Mouse (Mus musculus) limb, embryonic 14.5 days (tissue): Measurements from ENCODE around the gene Eng. TPM values are rescaled to one million over a fixed set of nuclear protein-coding genes. Genes with fewer than 3 reads are reported as not detected.
A peak's percentile ranks its signal among the peaks of the same experiment; 100 is the strongest.

Experiments used
- ATAC-seq: fragments of 200-750 bp; cut with Nextera tagmentation; 2 replicates; pipeline ENCODE4 v1.8.0; 2017; ENCODE audit warnings: low read depth, moderate number of reproducible peaks, moderate TSS enrichment; ENCODE audit not compliant: low FRiP score
- DNase-seq: peaks from one replicate; pipeline ENCODE4 v3.0.0-alpha.2; 2015; ENCODE audit warnings: low spot score
- H3K27ac ChIP-seq: fragments of 300-500 bp; sonication (generic); replicated peaks from 2 replicates; pipeline ENCODE4 v1.5.1; 2014; ENCODE audit warnings: low read depth, mild to moderate bottlenecking, low read length, moderate library complexity, mixed read lengths
- H3K27me3 ChIP-seq: fragments of 300-500 bp; sonication (generic); 2 replicates; pipeline ENCODE4 v1.6.1; 2014; ENCODE audit warnings: low read length, mixed read lengths; ENCODE audit not compliant: control insufficient read depth, insufficient read depth
- H3K36me3 ChIP-seq: fragments of 300-500 bp; sonication (generic); 2 replicates; pipeline ENCODE4 v1.6.1; 2014; ENCODE audit warnings: mild to moderate bottlenecking, low read length, moderate library complexity, mixed read lengths; ENCODE audit not compliant: control insufficient read depth, insufficient read depth
- H3K4me1 ChIP-seq: fragments of 300-500 bp; sonication (generic); 2 replicates; pipeline ENCODE4 v1.6.1; 2014; ENCODE audit warnings: antibody characterized with exemption, low read length, mixed read lengths; ENCODE audit not compliant: control insufficient read depth, insufficient read depth
- H3K4me2 ChIP-seq: fragments of 300-500 bp; sonication (generic); replicated peaks from 2 replicates; pipeline ENCODE4 v1.6.1; 2014; ENCODE audit warnings: low read depth, mild to moderate bottlenecking, low read length, moderate library complexity; ENCODE audit not compliant: severe bottlenecking
- H3K4me3 ChIP-seq: fragments of 300-500 bp; sonication (generic); replicated peaks from 2 replicates; pipeline ENCODE4 v1.5.1; 2014; ENCODE audit warnings: low read length
- H3K9ac ChIP-seq: fragments of 300-500 bp; sonication (generic); 2 replicates; pipeline ENCODE4 v1.6.1; 2014; ENCODE audit warnings: mild to moderate bottlenecking, low read depth, low read length, moderate library complexity; ENCODE audit not compliant: severe bottlenecking
- H3K9me3 ChIP-seq: fragments of 300-500 bp; sonication (generic); 2 replicates; pipeline ENCODE4 v1.6.1; 2016; ENCODE audit warnings: low read length; ENCODE audit not compliant: control insufficient read depth
- POLR2A ChIP-seq: fragments of 200-500 bp; IDR thresholded peaks from 2 replicates; pipeline ENCODE4 v1.8.0; 2012; ENCODE audit warnings: inconsistent platforms, mild to moderate bottlenecking, moderate library complexity, borderline replicate concordance; ENCODE audit not compliant: insufficient read depth, insufficient read length; ENCODE audit errors: extremely low read depth
- WGBS: fragments of 180-500 bp; shearing (Covaris S2); extraction: QIAGEN DNeasy Blood & Tissue Kit; methylation state at CpG from one replicate; pipeline ENCODE4 v1.1.7; 2014; 5-methylcytosine and 5-hydroxymethylcytosine counted together
- polyA plus RNA-seq, 2 experiments: library from polyadenylated mRNA; depleted of rRNA in 1 of 2; stranded (reverse) in 1 of 2; unstranded in 1 of 2; fragments of >200 nt; fragmentation: Nextera tagmentation in 1 of 2; extraction: Ambion mirVana in 1 of 2; gene quantifications; 2 replicates each; pipeline versions ENCODE4 v1.2.1 to v1.2.3; 2012 to 2014

The Eng gene
- polyA plus RNA-seq, 2 experiments = 49.3 to 61.4 TPM

DNA sequence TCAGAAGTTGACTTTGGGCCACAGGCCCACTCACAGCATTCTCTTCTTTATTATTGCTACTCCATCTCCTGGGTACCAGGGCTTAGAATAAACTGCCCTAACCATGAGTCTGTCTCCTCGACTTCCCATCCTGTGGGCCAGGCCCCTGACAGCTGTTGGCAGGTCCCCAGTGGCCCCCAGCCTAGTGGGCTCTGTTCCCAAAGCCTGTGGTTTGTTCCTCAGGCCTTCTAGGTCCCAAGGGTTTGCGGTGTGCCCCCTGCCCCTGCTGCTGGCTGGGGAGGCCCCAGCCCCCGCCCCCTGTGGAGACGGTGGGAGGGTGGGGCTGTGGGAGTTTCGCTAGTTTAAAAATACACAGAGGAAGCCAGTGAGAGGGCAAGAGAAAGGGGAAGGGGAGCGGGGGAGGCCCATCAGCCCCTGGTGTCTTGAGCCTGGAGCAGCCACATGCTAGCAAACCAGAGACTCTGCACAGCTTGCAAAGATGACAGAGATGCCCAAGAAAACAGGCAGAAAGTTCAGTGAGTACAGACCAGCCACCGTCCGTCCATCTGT, 74.4 kb downstream of the Eng start, which contains the start of gene Sh2d3c:
Sh2d3c (plus strand) TSS at position 375 of the 549 bp plus-strand sequence.
- no peak for TF ChIP-seq POLR2A
- no peaks in the 10 kb centered on the region for H3K27me3 ChIP-seq
- peaks cover 8% of the 10 kb centered on the region for H3K4me1 ChIP-seq
- peak within 1 kb of the TSS; percentile 1; the same call in 1 of the 2 replicates for H3K4me3 ChIP-seq
- ATAC-seq (peak; percentile 27; the same call in 1 of the 2 replicates), DNase-seq (no peak)
- WGBS = 37% methylated on average over 6 of the region's 8 CpGs
- peak within 1 kb of the TSS; percentile 28 for H3K4me2 ChIP-seq
- H3K27ac ChIP-seq = 0 out of 2 replicates have a peak within 1 kb of the TSS, but pooled peaks have one; percentile 7
- H3K36me3 ChIP-seq = no peaks in the 10 kb centered on the region
- H3K9ac ChIP-seq = 0 out of 2 replicates have a peak within 1 kb of the TSS, but pooled peaks have one; percentile 9
- H3K9me3 ChIP-seq = no peaks in the 10 kb centered on the region

DNA sequence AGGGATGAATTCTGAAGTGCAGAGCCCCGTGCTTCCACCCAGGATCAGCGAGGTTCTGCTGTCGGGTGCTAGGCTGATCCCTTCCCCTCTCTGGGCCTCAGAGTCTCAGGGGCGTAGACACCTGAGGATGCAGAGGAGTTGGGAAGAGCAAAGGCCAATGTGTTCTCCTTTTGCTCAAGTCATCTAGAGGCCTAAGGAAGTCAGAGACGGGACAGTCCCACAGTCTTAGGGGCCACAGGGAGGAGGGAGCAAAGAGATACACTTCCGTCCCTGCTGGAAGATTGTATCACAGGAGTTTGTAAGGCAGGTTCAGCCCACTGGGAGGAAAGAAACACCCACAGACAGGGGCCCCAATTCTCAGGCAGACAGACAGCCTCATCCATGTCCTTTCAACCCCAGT, 75.7 kb downstream of the Eng start:
- H3K9me3 ChIP-seq = no peaks in the 10 kb centered on the region
- 50% methylated on average over 6 of the region's 6 CpGs for WGBS
- no peak overlapping the region for H3K9ac ChIP-seq
- peak overlapping the region; percentile 28; the same call in 1 of the 2 replicates for H3K4me2 ChIP-seq
- no peaks in the 10 kb centered on the region for H3K36me3 ChIP-seq
- DNase-seq = no peak
- H3K4me3 ChIP-seq = no peak overlapping the region
- H3K4me1 ChIP-seq = peaks cover 9% of the 10 kb centered on the region
- H3K27me3 ChIP-seq = no peaks in the 10 kb centered on the region
- no peak for TF ChIP-seq POLR2A
- ATAC-seq = no peak
- H3K27ac ChIP-seq = no peak overlapping the region

DNA sequence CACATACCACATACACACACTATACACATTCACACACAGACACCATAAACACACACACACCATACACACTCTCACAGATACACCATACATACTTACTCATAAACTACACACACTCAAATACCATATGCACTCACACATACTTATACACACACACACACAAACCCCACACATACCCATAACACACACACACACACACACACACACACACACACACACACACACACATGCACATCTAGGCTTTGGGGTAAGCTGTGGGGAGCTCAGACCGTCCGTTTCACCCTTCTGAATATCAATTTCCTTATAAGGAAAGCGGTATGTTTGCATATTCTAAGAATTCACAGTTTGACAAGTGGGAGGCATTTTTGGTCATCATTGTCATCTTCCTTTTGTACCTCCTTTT, 76.2 kb downstream of the Eng start:
- DNase-seq (no peak), ATAC-seq (no peak)
- peaks cover 12% of the 10 kb centered on the region for H3K4me1 ChIP-seq
- no peak overlapping the region for H3K4me2 ChIP-seq
- H3K27me3 ChIP-seq = no peaks in the 10 kb centered on the region
- H3K36me3 ChIP-seq = no peaks in the 10 kb centered on the region
- WGBS = 74% methylated on average over 3 of the region's 3 CpGs
- no peak overlapping the region for H3K27ac ChIP-seq
- no peak overlapping the region for H3K9ac ChIP-seq
- no peak for TF ChIP-seq POLR2A
- no peak overlapping the region for H3K4me3 ChIP-seq
- no peaks in the 10 kb centered on the region for H3K9me3 ChIP-seq

DNA sequence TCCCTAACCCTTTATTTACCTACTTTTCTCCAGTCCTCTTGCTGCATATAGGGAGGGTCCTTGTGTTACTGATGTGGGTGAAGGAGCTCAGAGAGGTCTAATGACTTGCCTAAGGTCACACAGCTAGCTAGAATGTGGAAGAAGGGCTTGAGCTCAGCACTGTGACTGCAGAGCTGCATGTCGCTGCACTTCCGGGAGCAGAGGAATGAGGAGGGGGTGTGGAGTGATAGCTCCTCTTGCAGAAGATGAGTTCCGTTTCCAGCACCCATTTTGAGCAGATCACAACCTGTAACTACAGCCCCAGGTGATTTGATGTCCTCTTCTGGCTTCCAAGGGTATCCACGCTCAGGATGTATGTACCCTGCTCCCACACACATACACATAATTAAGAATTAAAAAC, 77.8 kb downstream of the Eng start:
- TF ChIP-seq POLR2A = no peak
- no peak for ATAC-seq
- H3K4me1 ChIP-seq = peaks cover 21% of the 10 kb centered on the region

DNA sequence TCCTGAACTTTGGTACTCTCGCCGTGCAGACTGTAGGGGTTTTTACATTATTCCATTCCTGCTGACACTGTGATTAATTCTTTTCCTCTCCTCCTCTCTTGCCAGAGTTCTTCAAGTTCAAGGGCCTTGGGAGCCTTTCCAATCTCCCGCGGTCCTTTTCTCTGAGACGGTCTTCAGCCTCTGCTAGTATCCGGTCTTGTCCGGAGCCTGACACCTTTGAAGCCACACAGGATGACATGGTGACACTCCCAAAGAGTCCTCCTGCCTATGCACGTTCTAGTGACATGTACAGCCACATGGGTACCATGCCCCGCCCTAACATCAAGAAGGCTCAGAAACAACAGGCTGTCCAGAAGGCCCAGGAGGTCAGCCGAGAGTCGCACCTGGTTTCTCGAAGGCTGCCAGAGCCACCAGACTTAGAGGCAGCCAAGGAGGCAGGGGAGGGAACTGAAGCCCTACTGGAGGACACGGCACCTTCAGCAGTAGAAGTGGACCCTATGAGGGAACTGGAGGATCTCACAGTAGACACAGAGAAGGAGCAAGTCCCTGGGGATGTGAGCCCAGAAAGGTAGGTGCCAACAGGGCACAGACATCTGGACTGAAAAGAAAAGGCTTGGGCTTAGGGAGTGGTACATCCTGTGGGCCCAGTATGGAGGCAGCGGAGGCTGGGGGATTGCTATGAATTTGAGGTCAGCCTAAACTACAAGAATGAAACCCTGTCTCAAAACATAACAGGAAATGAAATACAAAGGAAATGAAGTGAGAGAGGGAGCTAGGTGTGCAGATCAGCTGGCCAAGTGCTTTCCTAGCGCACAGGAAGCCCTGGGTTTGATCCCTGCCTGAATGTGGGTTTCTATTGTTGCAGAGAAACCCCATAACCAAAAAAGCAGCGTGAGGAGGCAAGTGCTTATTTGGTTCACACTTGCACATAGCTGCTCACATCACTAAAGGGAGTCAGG, 78.7 kb downstream of the Eng start:
- Histone ChIP-seq H3K9ac (no peak overlapping the region), H3K4me2 (no peak overlapping the region), H3K27me3 (no peaks in the 10 kb centered on the region), H3K4me1 (peaks cover 24% of the 10 kb centered on the region), H3K4me3 (no peak overlapping the region), H3K27ac (no peak overlapping the region), H3K36me3 (no peaks in the 10 kb centered on the region), H3K9me3 (no peaks in the 10 kb centered on the region)
- no peak for DNase-seq
- no peak for ATAC-seq
- WGBS = 79% methylated on average over 16 of the region's 16 CpGs
- no peak for TF ChIP-seq POLR2A

More for the DNA sequence above, 77.8 kb downstream of the Eng start:
- no peaks in the 10 kb centered on the region for H3K9me3 ChIP-seq
- no peak overlapping the region for H3K4me3 ChIP-seq
- no peak for DNase-seq
- WGBS = 70% methylated on average over 4 of the region's 4 CpGs
- H3K36me3 ChIP-seq = no peaks in the 10 kb centered on the region
- H3K4me2 ChIP-seq = no peak overlapping the region
- H3K27me3 ChIP-seq = no peaks in the 10 kb centered on the region
- H3K27ac ChIP-seq = no peak overlapping the region
- no peak overlapping the region for H3K9ac ChIP-seq
